Mouse (Mus musculus) bone marrow, adult 2 months (tissue): ENCODE measurements at regions not wholly inside any gene's neighbourhood (a gene's known extent, or its start where the extent isn't known, plus 50 kb on each side); places are given as distances from the start of the nearest gene placed in this dataset.

ENCODE experiments used
- CTCF ChIP-seq: fragments of 200-500 bp; IDR thresholded peaks from 2 replicates; pipeline ENCODE4 v1.5.1; 2011; ENCODE audit warnings: low read length, control low read depth; ENCODE audit not compliant: control insufficient read depth, insufficient read depth
- POLR2A ChIP-seq: fragments of 200-500 bp; IDR thresholded peaks from 2 replicates; pipeline ENCODE4 v1.6.1; 2011; ENCODE audit warnings: low read depth, mild to moderate bottlenecking, control low read depth, low read length, borderline replicate concordance; ENCODE audit not compliant: control insufficient read depth

DNA sequence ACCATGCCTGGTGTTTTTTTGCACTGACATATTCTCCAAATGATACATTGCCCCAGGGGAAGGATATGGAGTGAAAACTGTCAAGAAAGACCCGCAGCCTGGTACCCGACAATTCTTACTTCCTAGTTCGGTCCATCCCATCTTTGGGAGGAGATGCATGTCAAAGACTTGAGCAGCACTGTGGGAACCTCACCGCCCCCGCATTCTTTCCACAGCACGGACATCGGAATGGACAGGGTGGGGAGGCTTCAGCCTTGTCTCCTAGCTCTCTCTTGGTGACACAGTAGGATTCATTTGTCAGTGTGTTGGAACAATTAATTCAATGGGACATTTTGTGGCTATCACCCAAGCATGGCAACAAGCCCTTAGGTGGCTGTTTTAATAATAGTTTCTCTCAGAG is 62.9 kb upstream of the 1700024P04Rik start:
- TF ChIP-seq POLR2A (no peak), CTCF (no peak)
